Mouse (Mus musculus): ENCODE data around the gene Zbtb21. TPM values are rescaled to one million over a fixed set of nuclear protein-coding genes. Genes with fewer than 3 reads are reported as not detected.
A peak's percentile ranks its signal among the peaks of the same experiment; 100 is the strongest.
"Not testable (repeated sequence)": the region's sequence is repeated elsewhere in the genome, so short reads cannot be mapped to it uniquely, and the experiment has no call there.

The Zbtb21 gene
- 16.3 and 18.2 TPM in 2 replicates for polyA plus RNA-seq (2012; rRNA removed)

GRCm38 (mm10) chr16:97962151-97962948 lies at the start of gene Zbtb21, which contains the start of gene C2cd2:
Gene Zbtb21, minus strand, starts transcription at chr16:97962622.
Gene C2cd2, minus strand, starts transcription at chr16:97962598.
- peak; percentile 94 to 99 for DNase-seq (ENCODE audit: extremely low spot score in 1 of 2, low spot score in 1 of 2)

DNA sequence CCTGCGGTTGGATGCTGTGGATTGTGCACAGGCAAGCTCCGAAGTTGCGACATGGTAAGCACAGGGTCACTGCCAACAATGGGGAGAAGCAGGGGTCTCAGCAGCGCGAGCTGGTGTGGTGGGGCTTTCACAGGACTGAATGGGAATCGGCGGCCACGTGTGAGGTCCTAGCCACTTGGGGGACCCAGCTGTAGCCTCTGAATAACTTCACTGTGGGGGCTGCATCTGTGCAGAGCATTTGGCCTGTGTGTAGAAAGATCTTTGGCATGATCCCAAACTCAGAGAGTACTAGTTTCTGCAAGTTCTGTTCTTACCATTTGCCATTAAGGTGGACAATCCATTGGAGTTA lies 34.9 kb upstream of the Zbtb21 start:
- peak in 1 of 2 experiments; percentile 7 for DNase-seq (ENCODE audit: extremely low spot score in 1 of 2, low spot score in 1 of 2)

- peak; percentile 82 to 89 for DNase-seq (ENCODE audit: extremely low spot score in 1 of 2, low spot score in 1 of 2)
Measured at GRCm38 (mm10) chr16:97996616-97997382, 34.4 kb upstream of the Zbtb21 start, which contains the start of gene B230307C23Rik. Gene B230307C23Rik, plus strand, starts transcription at chr16:97997315.

- no peak for DNase-seq (ENCODE audit: extremely low spot score in 1 of 2, low spot score in 1 of 2)
Measured at GRCm38 (mm10) chr16:97995849-97996615, 33.6 kb upstream of the Zbtb21 start.

GRCm38 (mm10) chr16:97992477-97992876 lies 30.1 kb upstream of the Zbtb21 start:
- not testable (repeated sequence) for DNase-seq (ENCODE audit: extremely low spot score in 1 of 2, low spot score in 1 of 2)

- DNase-seq (ENCODE audit: extremely low spot score in 1 of 2, low spot score in 1 of 2) = no peak
Measured at GRCm38 (mm10) chr16:97991517-97991916, 29.1 kb upstream of the Zbtb21 start.

DNA sequence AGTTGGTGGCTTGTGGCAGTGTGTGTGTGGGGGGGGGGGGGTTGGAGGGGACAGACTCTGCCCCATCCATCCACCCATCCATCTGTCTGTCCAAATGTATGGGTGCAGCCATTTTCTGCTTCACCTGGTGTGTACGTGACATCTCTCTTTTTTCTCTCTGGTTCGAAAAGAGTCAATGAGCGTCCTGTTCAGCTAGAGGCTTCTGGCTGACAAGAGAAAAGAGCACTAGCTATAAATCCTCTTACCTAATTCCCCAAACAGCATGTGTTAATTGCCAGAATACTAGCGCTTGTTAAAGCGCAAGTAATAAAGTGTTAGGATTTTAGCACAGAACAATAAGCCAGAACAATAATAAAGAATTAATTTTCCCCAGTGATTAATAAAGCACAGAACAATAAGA lies 22.2 kb upstream of the Zbtb21 start:
- DNase-seq (ENCODE audit: extremely low spot score in 1 of 2, low spot score in 1 of 2) = no peak

- DNase-seq (ENCODE audit: extremely low spot score in 1 of 2, low spot score in 1 of 2) = no peak
Measured at GRCm38 (mm10) chr16:97981362-97981761, 18.9 kb upstream of the Zbtb21 start.

- no peak for DNase-seq (ENCODE audit: extremely low spot score in 1 of 2, low spot score in 1 of 2)
Measured at GRCm38 (mm10) chr16:97977722-97978121, 15.3 kb upstream of the Zbtb21 start.

GRCm38 (mm10) chr16:97977277-97977676 lies 14.9 kb upstream of the Zbtb21 start:
- no peak for DNase-seq (ENCODE audit: extremely low spot score in 1 of 2, low spot score in 1 of 2)

- DNase-seq (ENCODE audit: extremely low spot score in 1 of 2, low spot score in 1 of 2) = no peak
Measured at GRCm38 (mm10) chr16:97963956-97964540, 1.6 kb upstream of the Zbtb21 start.

- DNase-seq (ENCODE audit: extremely low spot score in 1 of 2, low spot score in 1 of 2) = peak; percentile 13 to 37
Measured at GRCm38 (mm10) chr16:97961381-97962150, 856 bp downstream of the Zbtb21 start.

GRCm38 (mm10) chr16:97960348-97960747 lies 2.1 kb downstream of the Zbtb21 start:
- DNase-seq (ENCODE audit: extremely low spot score in 1 of 2, low spot score in 1 of 2) = no peak

DNA sequence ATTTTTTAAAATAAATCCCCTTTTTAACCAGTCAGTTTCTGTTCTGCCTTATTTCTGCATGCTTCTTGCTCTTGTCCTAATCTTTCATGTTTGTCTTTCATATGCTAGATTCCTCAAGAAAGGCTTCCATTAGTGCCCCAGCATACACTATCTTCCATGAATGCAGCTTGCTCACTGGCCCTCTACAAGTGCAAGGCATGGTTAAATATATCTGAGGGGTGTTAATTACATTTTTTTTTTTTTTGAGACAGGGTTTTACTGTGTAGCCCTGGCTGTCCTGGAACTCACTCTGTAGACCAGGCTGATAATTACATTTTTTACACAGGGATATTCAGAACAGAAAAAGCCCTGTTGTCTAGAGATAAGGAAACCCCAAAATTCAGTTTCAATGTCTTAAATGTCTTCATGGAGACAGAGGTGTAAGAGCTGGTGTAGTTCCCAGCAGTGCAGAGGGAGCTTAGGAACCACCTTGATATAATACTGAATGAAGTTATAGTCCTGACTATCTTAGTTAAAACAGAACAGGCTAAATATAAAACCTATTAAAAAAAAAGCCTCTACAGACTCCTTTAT lies 3.9 kb downstream of the Zbtb21 start:
- DNase-seq (ENCODE audit: extremely low spot score in 1 of 2, low spot score in 1 of 2) = no peak

DNA sequence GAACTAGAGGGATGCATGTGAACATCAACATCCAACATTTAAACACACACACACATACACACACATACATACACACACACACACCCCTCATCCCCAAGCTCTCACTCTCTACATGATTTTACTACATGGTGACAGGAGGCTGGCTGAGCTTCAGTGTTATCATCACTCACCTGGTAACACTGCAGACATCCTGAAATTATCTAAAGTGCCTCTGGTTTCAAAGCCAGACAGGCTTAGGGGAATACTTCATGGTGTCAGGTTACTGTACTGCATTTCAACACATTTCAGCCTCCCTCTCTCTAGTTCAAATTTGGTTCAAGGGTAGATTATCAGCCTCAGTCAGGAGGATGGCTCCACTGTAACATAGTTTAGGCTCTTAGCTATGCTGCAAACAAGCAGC lies 4.8 kb downstream of the Zbtb21 start:
- no peak for DNase-seq (ENCODE audit: extremely low spot score in 1 of 2, low spot score in 1 of 2)

DNA sequence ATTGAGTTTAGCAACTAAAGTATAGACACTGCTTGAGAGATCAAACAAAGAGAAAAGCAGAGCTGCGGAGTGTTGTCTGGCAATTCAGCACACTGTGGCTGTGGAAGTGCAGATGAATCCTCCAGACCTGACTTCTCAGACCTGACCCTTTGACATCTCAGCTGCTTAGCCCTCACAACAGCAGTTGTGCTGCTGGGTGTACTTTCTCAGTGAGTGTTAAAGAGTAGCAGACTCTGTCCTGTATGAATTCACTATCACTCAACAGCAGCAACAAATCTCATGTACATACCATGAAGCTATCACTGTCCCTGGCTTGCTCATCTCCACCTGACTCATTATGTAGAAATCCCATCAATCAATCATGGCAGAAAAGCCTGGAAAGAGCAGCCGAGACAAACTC lies 6.4 kb downstream of the Zbtb21 start:
- no peak for DNase-seq (ENCODE audit: extremely low spot score in 1 of 2, low spot score in 1 of 2)

DNA sequence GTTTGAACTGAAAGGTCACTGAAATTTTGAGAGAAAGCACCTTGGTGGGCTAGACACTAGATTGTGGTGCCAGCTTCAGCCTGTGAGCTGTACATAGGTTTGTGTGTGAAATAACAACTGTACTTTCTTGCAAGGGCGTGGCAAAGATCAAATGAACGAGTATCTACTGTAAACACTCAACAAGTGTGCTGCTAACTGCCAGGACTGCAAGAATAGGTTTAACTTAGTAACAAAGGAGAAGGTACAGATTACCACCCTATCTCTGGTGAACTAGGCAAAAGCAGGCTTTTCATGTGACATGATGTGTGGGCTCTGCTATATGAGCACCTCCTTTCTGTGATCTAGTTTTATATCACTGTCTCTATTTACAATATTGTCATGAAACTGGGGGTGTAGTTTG lies 9.1 kb downstream of the Zbtb21 start:
- DNase-seq (ENCODE audit: extremely low spot score in 1 of 2, low spot score in 1 of 2) = no peak

GRCm38 (mm10) chr16:97952801-97953200 lies 9.6 kb downstream of the Zbtb21 start:
- DNase-seq (ENCODE audit: extremely low spot score in 1 of 2, low spot score in 1 of 2) = no peak

GRCm38 (mm10) chr16:97952371-97952770 lies 10.1 kb downstream of the Zbtb21 start:
- DNase-seq (ENCODE audit: extremely low spot score in 1 of 2, low spot score in 1 of 2) = no peak
